Mouse (Mus musculus) hindbrain, embryonic 14.5 days (tissue): ENCODE measurements at regions not wholly inside any gene's neighbourhood (a gene's known extent, or its start where the extent isn't known, plus 50 kb on each side); places are given as distances from the start of the nearest gene placed in this dataset.

Source experiments
- ATAC-seq: fragments of 200-750 bp; cut with Nextera tagmentation; 2 replicates; pipeline ENCODE4 v1.8.0; 2017; ENCODE audit warnings: moderate number of reproducible peaks, mild to moderate bottlenecking, moderate TSS enrichment, moderate library complexity; ENCODE audit not compliant: low FRiP score
- DNase-seq: peaks from one replicate; pipeline ENCODE4 v3.0.0-alpha.2; 2015; ENCODE audit warnings: low spot score
- H3K27ac ChIP-seq: fragments of 300-500 bp; sonication (generic); 2 replicates; pipeline ENCODE4 v1.5.1; 2014; ENCODE audit warnings: mild to moderate bottlenecking, moderate library complexity
- H3K27me3 ChIP-seq: fragments of 300-500 bp; sonication (generic); 2 replicates; pipeline ENCODE4 v1.6.1; 2014; ENCODE audit warnings: mild to moderate bottlenecking, low read length, mixed read lengths; ENCODE audit not compliant: control insufficient read depth, insufficient read depth
- H3K36me3 ChIP-seq: fragments of 300-500 bp; sonication (generic); replicated peaks from 2 replicates; pipeline ENCODE4 v1.6.1; 2014; ENCODE audit not compliant: control insufficient read depth, insufficient read depth
- H3K4me1 ChIP-seq: fragments of 300-500 bp; sonication (generic); replicated peaks from 2 replicates; pipeline ENCODE4 v1.6.1; 2014; ENCODE audit warnings: antibody characterized with exemption, low read length, mixed read lengths; ENCODE audit not compliant: control insufficient read depth, insufficient read depth
- H3K4me2 ChIP-seq: fragments of 300-500 bp; sonication (generic); replicated peaks from 2 replicates; pipeline ENCODE4 v1.6.1; 2014; ENCODE audit warnings: mild to moderate bottlenecking, moderate library complexity
- H3K4me3 ChIP-seq: fragments of 300-500 bp; sonication (generic); replicated peaks from 2 replicates; pipeline ENCODE4 v1.5.1; 2014; ENCODE audit warnings: mild to moderate bottlenecking, low read length
- H3K9ac ChIP-seq: fragments of 300-500 bp; sonication (generic); 2 replicates; pipeline ENCODE4 v1.6.1; 2014
- H3K9me3 ChIP-seq: fragments of 300-500 bp; sonication (generic); 2 replicates; pipeline ENCODE4 v1.6.1; 2016; ENCODE audit warnings: low read length; ENCODE audit not compliant: control insufficient read depth
- WGBS: fragments of 180-500 bp; shearing (Covaris S2); extraction: QIAGEN DNeasy Blood & Tissue Kit; methylation state at CpG from one replicate; pipeline ENCODE4 v1.1.7; 2014; 5-methylcytosine and 5-hydroxymethylcytosine counted together

GRCm38 (mm10) chr1:151045334-151045733 lies 52.1 kb upstream of the Hmcn1 start:
- no peaks in the 10 kb centered on the region; the same call in 1 of the 2 replicates for H3K4me1 ChIP-seq
- H3K9ac ChIP-seq = no peak overlapping the region
- H3K9me3 ChIP-seq = no peaks in the 10 kb centered on the region
- WGBS = 73% methylated on average over 5 of the region's 5 CpGs
- DNase-seq = no peak
- no peaks in the 10 kb centered on the region for H3K27me3 ChIP-seq
- H3K4me3 ChIP-seq = no peak overlapping the region
- no peaks in the 10 kb centered on the region for H3K36me3 ChIP-seq
- no peak overlapping the region for H3K4me2 ChIP-seq
- no peak overlapping the region for H3K27ac ChIP-seq
- no peak for ATAC-seq

- Histone ChIP-seq H3K4me3 (no peak overlapping the region), H3K9ac (no peak overlapping the region), H3K9me3 (no peaks in the 10 kb centered on the region), H3K36me3 (no peaks in the 10 kb centered on the region), H3K27me3 (no peaks in the 10 kb centered on the region), H3K27ac (no peak overlapping the region), H3K4me2 (no peak overlapping the region), H3K4me1 (no peaks in the 10 kb centered on the region)
- DNase-seq (no peak), ATAC-seq (no peak)
- 26% methylated on average over 7 of the region's 7 CpGs for WGBS
Measured at GRCm38 (mm10) chr1:151046626-151047025, 53.4 kb upstream of the Hmcn1 start.

GRCm38 (mm10) chr1:151049726-151050506 lies 56.7 kb upstream of the Hmcn1 start:
- no peak overlapping the region for H3K27ac ChIP-seq
- DNase-seq (no peak), ATAC-seq (no peak)
- no peak overlapping the region for H3K4me2 ChIP-seq
- no peak overlapping the region for H3K4me3 ChIP-seq
- 85% methylated on average over 19 of the region's 19 CpGs for WGBS
- no peaks in the 10 kb centered on the region for H3K9me3 ChIP-seq
- no peaks in the 10 kb centered on the region for H3K36me3 ChIP-seq
- H3K27me3 ChIP-seq = no peaks in the 10 kb centered on the region
- H3K9ac ChIP-seq = no peak overlapping the region
- no peaks in the 10 kb centered on the region for H3K4me1 ChIP-seq

DNA sequence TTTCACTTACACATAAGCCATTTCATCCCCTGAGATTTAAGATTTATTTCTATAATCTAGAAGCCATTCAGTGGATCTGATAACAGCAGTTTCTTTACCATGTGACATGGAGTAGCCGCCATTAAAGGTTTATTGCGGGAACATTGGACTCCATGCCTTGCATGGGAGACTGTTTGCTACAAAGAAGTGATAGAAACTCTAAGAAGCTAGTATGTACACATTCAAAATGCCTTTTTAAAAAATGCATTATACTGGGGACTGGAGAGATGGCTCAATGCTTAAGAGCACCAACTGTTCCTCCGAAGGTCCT lies 57.2 kb upstream of the Hmcn1 start:
- H3K4me2 ChIP-seq = no peak overlapping the region
- H3K36me3 ChIP-seq = no peaks in the 10 kb centered on the region
- no peak overlapping the region for H3K9ac ChIP-seq
- DNase-seq (no peak), ATAC-seq (no peak)
- H3K4me3 ChIP-seq = no peak overlapping the region
- WGBS = 90% methylated on average over 3 of the region's 3 CpGs
- no peaks in the 10 kb centered on the region for H3K4me1 ChIP-seq
- no peaks in the 10 kb centered on the region for H3K27me3 ChIP-seq
- H3K27ac ChIP-seq = no peak overlapping the region
- H3K9me3 ChIP-seq = no peaks in the 10 kb centered on the region

GRCm38 (mm10) chr1:151053268-151053667 lies 60.0 kb upstream of the Hmcn1 start:
- WGBS = 56% methylated on average over 5 of the region's 5 CpGs

GRCm38 (mm10) chr1:151055396-151055795 lies 62.2 kb upstream of the Hmcn1 start:
- Histone ChIP-seq H3K4me3 (no peak overlapping the region), H3K27me3 (no peaks in the 10 kb centered on the region), H3K9ac (no peak overlapping the region), H3K36me3 (no peaks in the 10 kb centered on the region), H3K4me1 (no peaks in the 10 kb centered on the region), H3K27ac (no peak overlapping the region), H3K4me2 (no peak overlapping the region), H3K9me3 (no peaks in the 10 kb centered on the region)
- no peak for ATAC-seq
- no peak for DNase-seq
- 94% methylated on average over 6 of the region's 6 CpGs for WGBS

More at GRCm38 (mm10) chr1:151053268-151053667, 60.0 kb upstream of the Hmcn1 start:
- no peak for DNase-seq
- ATAC-seq = no peak
- H3K4me1 ChIP-seq = no peaks in the 10 kb centered on the region
- H3K9ac ChIP-seq = no peak overlapping the region
- H3K27me3 ChIP-seq = no peaks in the 10 kb centered on the region
- no peaks in the 10 kb centered on the region for H3K9me3 ChIP-seq
- H3K4me3 ChIP-seq = no peak overlapping the region
- no peak overlapping the region for H3K27ac ChIP-seq
- no peaks in the 10 kb centered on the region for H3K36me3 ChIP-seq
- H3K4me2 ChIP-seq = no peak overlapping the region

GRCm38 (mm10) chr1:151059546-151060136 lies 66.4 kb upstream of the Hmcn1 start:
- Histone ChIP-seq H3K36me3 (no peaks in the 10 kb centered on the region), H3K9ac (no peak overlapping the region), H3K4me2 (no peak overlapping the region), H3K4me1 (no peaks in the 10 kb centered on the region), H3K9me3 (no peaks in the 10 kb centered on the region), H3K27me3 (no peaks in the 10 kb centered on the region), H3K4me3 (no peak overlapping the region), H3K27ac (no peak overlapping the region)
- ATAC-seq (no peak), DNase-seq (no peak)
- 88% methylated on average over 4 of the region's 4 CpGs for WGBS

DNA sequence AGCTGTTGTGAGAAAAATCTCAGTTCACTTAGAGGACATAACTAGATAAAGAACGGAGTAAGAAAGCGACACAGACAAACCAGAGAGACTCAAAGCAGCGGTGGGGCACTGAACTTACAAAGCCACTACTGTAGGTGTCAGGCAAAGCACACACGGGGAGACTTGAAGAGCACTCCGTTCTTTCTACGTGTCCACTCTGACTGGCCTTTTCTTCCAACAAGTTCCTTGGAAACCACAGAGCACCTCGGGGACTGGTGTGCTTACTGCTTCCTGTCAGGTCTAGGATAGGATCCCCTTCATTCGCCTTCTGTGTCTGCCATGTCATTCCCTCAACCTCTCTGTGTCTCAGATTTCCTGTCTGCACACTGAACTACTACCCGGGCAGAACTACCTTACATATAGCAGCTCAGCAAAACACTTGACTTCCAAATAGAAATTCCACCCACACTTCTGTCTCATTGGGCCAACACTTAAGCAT lies 71.9 kb upstream of the Hmcn1 start:
- Histone ChIP-seq H3K27me3 (no peaks in the 10 kb centered on the region), H3K4me3 (no peak overlapping the region), H3K9me3 (no peaks in the 10 kb centered on the region), H3K27ac (no peak overlapping the region), H3K4me1 (0 out of 2 replicates have a peak, but pooled peaks cover 4% of the 10 kb centered on the region), H3K36me3 (no peaks in the 10 kb centered on the region), H3K9ac (no peak overlapping the region), H3K4me2 (no peak overlapping the region)
- no peak for DNase-seq
- no peak for ATAC-seq
- WGBS = 81% methylated on average over 9 of the region's 9 CpGs

DNA sequence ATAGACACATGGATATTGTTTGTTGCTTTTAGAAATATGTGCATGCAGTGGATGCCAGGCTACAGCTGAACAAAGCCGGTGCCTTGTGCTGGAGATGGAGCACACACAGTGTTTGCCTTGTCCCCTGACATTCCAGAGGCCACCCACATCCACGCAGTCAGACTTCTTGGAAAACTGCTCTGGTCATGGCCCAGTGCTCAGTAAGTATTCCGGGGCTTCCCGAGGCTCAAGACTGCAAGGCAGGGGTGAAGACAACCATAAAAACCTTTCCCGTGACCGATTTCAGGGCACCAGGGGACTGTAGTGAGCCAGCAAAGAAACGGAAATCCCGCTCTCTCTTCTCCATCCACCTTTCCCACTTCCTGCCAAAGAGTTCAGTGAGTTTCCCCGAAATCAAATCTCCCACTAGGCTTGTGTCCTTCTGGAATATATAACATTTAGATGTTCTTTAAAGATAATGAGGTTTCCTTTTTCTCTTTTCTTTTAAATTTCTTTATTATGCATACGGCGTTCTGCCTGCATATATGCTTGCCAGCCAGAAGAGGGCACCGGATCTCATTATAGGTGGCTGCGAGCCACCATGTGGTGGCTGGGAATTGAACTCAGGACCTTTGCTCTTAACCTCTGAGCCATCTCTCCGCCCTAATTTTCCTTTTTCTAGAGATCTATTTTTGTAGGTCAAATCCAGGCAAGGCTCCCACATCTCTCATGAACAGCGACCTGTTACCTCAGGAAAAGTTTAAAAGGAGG lies 73.3 kb upstream of the Hmcn1 start:
- H3K4me1 ChIP-seq = 0 out of 2 replicates have a peak, but pooled peaks cover 4% of the 10 kb centered on the region
- H3K36me3 ChIP-seq = no peaks in the 10 kb centered on the region
- peak; percentile 55; the same call in 1 of the 2 replicates for ATAC-seq
- H3K27ac ChIP-seq = no peak overlapping the region
- H3K9ac ChIP-seq = no peak overlapping the region
- no peaks in the 10 kb centered on the region for H3K27me3 ChIP-seq
- DNase-seq = no peak
- no peak overlapping the region for H3K4me3 ChIP-seq
- no peak overlapping the region for H3K4me2 ChIP-seq
- WGBS = 63% methylated on average over 15 of the region's 15 CpGs
- no peaks in the 10 kb centered on the region for H3K9me3 ChIP-seq
